Mouse (Mus musculus): ENCODE results near the gene Smarca2.

- TF ChIP-seq POLR2A (IDR thresholded peaks at IDR 0.05; ENCODE audit: borderline replicate concordance, low read depth, low read length), result no peak
- TF ChIP-seq CTCF (IDR thresholded peaks at IDR 0.05; ENCODE audit: low read depth, low read length), result no peak
Measured at GRCm38 (mm10) chr19:26731121-26731520, 126.3 kb downstream of the Smarca2 start.

All from bone marrow macrophage, adult 2 months (primary cell).